Mouse (Mus musculus) midbrain, embryonic 11.5 days (tissue): ENCODE data around the gene Ttc7. TPM values are rescaled to one million over a fixed set of nuclear protein-coding genes. Genes with fewer than 3 reads are reported as not detected.

Source experiments
- ATAC-seq: fragments of 200-750 bp; cut with Nextera tagmentation; 2 replicates; pipeline ENCODE4 v1.8.0; 2017; ENCODE audit warnings: moderate TSS enrichment, moderate library complexity; ENCODE audit not compliant: low FRiP score
- DNase-seq: peaks from one replicate; pipeline ENCODE4 v3.0.0; 2015; ENCODE audit warnings: low spot score; ENCODE audit errors: missing footprints
- H3K27ac ChIP-seq: fragments of 300-500 bp; sonication (generic); 2 replicates; pipeline ENCODE4 v1.5.1; 2014; ENCODE audit warnings: low read depth, low read length
- H3K27me3 ChIP-seq: fragments of 300-500 bp; sonication (generic); 2 replicates; pipeline ENCODE4 v1.6.1; 2014; ENCODE audit warnings: mild to moderate bottlenecking, low read length, moderate library complexity, mixed read lengths; ENCODE audit not compliant: control insufficient read depth, insufficient read depth
- H3K36me3 ChIP-seq: fragments of 300-500 bp; sonication (generic); 2 replicates; pipeline ENCODE4 v1.6.1; 2014; ENCODE audit warnings: mild to moderate bottlenecking, low read length, moderate library complexity, mixed read lengths; ENCODE audit not compliant: control insufficient read depth, insufficient read depth
- H3K4me1 ChIP-seq: fragments of 300-500 bp; sonication (generic); 2 replicates; pipeline ENCODE4 v1.6.1; 2014; ENCODE audit warnings: low read length; ENCODE audit not compliant: control insufficient read depth, insufficient read depth
- H3K4me2 ChIP-seq: fragments of 300-500 bp; sonication (generic); 2 replicates; pipeline ENCODE4 v1.6.1; 2014; ENCODE audit warnings: mild to moderate bottlenecking, moderate library complexity
- H3K4me3 ChIP-seq: fragments of 300-500 bp; sonication (generic); 2 replicates; pipeline ENCODE4 v1.5.1; 2014; ENCODE audit warnings: low read depth, low read length
- H3K9ac ChIP-seq: fragments of 300-500 bp; sonication (generic); 2 replicates; pipeline ENCODE4 v1.6.1; 2014; ENCODE audit warnings: low read length
- H3K9me3 ChIP-seq: fragments of 300-500 bp; sonication (generic); 2 replicates; pipeline ENCODE4 v1.6.1; 2016; ENCODE audit warnings: low read length; ENCODE audit not compliant: control insufficient read depth
- WGBS: fragments of 180-500 bp; shearing (Covaris S2); extraction: QIAGEN DNeasy Blood & Tissue Kit; methylation state at CpG from one replicate; pipeline ENCODE4 v1.1.7; 2014; 5-methylcytosine and 5-hydroxymethylcytosine counted together
- polyA plus RNA-seq: library from polyadenylated mRNA; unstranded; fragments of >200 nt; fragmentation: Nextera tagmentation; extraction: Ambion mirVana; gene quantifications from 2 replicates; pipeline ENCODE4 v1.2.1, GENCODE M21; 2014

Gene Ttc7
- polyA plus RNA-seq, 1 experiment from 2014 or later: 3.0 TPM

DNA sequence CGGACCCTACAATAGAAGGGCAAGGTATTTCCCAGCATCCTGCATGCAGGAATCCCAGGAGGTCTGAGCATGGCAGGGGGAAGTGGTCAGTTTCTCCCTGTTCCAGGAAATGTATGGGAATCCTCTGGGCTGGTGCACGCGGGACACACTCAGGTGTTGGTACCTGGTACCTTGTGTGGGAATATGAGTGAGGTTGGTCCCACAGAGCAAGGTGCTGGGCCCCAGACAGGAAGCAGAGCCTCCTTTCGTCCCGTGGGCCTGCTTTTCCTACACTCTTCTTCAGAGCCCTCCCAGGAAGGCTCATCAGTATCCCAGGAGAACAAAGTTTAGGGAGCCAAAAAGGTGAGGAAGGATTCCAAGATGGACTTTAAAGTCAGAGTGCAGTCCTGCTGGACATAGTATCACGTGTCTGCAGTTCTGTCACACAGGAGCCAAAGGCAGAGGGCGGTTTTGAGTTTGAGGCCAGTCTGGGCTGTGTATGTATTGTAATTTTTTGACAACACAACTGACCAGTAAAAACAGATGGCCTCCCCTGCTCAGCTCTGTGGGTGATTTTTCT, 1.9 kb downstream of the Ttc7 start:
- DNase-seq: peak; percentile 82

DNA sequence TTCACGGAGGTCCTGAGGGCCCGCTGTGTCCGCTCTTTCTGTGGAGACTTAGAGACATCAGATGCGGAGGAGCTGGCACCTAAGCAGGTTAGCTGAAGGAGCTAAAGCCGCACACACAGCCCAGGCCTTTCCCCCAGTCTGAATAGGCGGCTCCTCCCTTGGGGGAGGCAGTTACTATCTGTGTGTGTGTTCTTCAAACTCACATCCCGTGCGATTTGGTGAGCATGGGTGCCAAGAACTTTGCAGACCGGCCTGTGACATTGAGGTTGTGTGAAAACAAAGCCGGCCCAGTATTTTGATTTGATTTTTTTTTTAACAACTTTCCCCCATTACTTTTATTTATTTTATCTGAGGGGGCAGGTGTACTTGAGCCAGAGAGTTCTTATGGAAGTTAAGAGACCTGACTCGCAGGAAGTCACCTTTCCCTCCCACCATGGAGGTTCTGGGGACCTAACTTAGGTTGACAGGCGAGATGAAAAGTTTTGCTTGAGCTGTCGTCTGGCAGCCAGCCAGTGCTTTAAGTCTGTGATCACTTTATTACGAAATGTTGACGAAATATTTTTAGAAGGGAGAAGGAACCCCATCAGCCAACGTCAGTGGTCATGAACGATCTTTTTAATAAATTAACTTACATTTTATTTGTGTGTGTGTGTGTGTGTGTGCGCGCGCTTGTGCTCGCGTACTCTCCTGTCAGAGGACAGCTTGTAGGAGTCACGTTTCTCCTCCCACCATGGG, 3.2 kb downstream of the Ttc7 start:
- H3K4me1 ChIP-seq: peaks cover 11% of the 10 kb centered on the region
- H3K36me3 ChIP-seq: no peaks in the 10 kb centered on the region
- H3K27me3 ChIP-seq: peaks cover 30% of the 10 kb centered on the region
- H3K4me3 ChIP-seq: no peak overlapping the region
- WGBS: 76% methylated on average over 23 of the region's 23 CpGs
- H3K9me3 ChIP-seq: no peaks in the 10 kb centered on the region
- no peak overlapping the region for H3K4me2 ChIP-seq
- ATAC-seq (no peak), DNase-seq (peak; percentile 81)
- no peak overlapping the region for H3K27ac ChIP-seq
- no peak overlapping the region for H3K9ac ChIP-seq

More for the DNA sequence above, 1.9 kb downstream of the Ttc7 start:
- Histone ChIP-seq H3K4me3 (no peak overlapping the region), H3K36me3 (no peaks in the 10 kb centered on the region), H3K9me3 (no peaks in the 10 kb centered on the region), H3K4me1 (peaks cover 11% of the 10 kb centered on the region), H3K9ac (no peak overlapping the region), H3K4me2 (no peak overlapping the region), H3K27ac (no peak overlapping the region), H3K27me3 (peaks cover 30% of the 10 kb centered on the region)
- 59% methylated on average over 7 of the region's 7 CpGs for WGBS
- ATAC-seq: no peak

DNA sequence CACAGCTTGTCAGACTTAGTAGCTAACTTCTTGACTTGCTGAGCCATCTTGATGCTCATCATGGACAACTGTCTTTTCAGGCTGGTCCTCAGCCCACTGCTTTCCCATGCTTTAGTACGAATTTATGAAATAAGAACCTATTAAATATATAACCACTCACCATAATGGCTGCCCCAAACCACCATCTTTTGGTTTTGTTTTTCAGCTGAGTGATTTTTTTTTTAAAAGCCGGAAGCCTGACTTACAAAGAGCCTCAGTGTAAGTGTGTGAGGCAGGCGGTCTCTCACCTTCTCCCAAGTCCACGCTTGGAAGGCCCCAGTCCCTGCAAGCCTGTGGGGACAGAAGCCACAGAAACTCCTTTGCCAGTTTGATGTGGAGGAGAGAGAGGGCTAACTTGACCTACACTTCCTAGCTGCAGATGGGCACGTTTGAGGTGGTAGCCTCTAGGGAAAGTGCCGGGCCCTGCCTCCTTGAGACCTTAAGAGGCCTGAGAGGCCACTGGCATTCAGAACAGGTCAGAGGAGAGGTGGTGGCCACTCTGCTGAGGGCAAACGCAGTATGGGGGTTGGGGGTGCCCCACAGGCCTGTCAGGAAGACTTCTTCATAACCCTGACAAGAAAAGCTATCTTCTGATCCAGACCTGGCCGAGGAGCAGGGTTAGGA, 3.9 kb downstream of the Ttc7 start:
- WGBS: 60% methylated on average over 8 of the region's 8 CpGs
- DNase-seq: peak; percentile 85
- no peaks in the 10 kb centered on the region for H3K9me3 ChIP-seq
- H3K36me3 ChIP-seq: no peaks in the 10 kb centered on the region
- peaks cover 28% of the 10 kb centered on the region for H3K27me3 ChIP-seq
- H3K4me3 ChIP-seq: no peak overlapping the region
- ATAC-seq: no peak
- H3K4me1 ChIP-seq: peaks cover 9% of the 10 kb centered on the region
- no peak overlapping the region for H3K27ac ChIP-seq
- no peak overlapping the region for H3K4me2 ChIP-seq
- H3K9ac ChIP-seq: no peak overlapping the region

DNA sequence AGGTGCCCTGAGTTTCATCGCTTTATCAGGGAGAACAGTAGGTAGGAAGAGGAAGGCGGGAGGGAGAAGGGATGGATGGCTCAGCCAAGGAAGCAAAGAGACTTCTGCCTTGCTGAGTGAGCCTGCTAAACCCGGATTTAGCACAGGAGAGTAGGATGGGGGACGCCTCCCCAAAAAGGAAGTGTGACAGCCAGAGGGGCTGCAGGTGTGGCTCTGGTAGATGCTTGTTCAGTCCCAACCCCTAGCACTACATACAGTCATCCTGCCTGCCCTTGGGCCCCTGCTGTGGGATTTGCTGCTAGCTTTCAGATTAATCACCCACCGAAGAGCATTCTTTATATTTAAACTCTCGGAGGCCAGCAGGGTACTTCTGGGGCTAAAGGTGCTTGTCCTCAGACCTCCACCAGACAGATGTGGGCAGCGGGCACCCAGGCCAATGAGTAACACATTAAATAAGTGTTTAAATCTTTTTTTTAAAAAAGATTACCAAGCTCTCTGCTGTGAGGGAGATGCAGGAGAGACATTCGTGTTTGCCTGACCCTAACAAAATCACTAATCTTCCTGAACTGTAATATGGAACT, 4.6 kb downstream of the Ttc7 start:
- DNase-seq (no peak), ATAC-seq (no peak)
- Histone ChIP-seq H3K4me3 (no peak overlapping the region), H3K9me3 (no peaks in the 10 kb centered on the region), H3K4me2 (no peak overlapping the region), H3K36me3 (no peaks in the 10 kb centered on the region), H3K27me3 (peaks cover 28% of the 10 kb centered on the region), H3K9ac (no peak overlapping the region), H3K27ac (no peak overlapping the region), H3K4me1 (peaks cover 6% of the 10 kb centered on the region)
- 30% methylated on average over 8 of the region's 8 CpGs for WGBS

DNA sequence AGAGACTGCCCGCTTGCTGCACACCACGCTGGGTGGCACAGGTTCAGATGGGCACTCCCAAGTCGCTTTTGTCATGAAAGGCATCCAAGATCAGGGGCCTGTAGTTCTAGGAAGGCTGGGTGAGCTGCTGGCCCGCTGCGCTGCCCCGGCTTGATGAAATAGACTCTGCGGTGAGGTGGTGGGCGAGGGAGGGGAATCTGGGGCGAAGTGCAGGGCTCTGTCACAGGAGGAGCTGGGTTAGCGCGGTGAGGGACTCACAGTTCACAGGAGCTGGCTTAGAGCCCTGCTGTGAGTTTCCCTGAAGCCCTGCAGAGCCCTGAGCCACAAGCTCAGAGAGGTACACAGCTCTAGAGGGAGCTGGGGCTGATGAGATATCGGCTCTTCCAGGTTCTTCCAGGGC, 5.4 kb downstream of the Ttc7 start:
- no peak for DNase-seq
- Histone ChIP-seq H3K36me3 (no peaks in the 10 kb centered on the region), H3K4me2 (no peak overlapping the region), H3K4me3 (no peak overlapping the region), H3K27me3 (peaks cover 27% of the 10 kb centered on the region), H3K9me3 (no peaks in the 10 kb centered on the region), H3K27ac (no peak overlapping the region), H3K9ac (no peak overlapping the region), H3K4me1 (peaks cover 6% of the 10 kb centered on the region)
- 13% methylated on average over 12 of the region's 12 CpGs for WGBS
- ATAC-seq: no peak

DNA sequence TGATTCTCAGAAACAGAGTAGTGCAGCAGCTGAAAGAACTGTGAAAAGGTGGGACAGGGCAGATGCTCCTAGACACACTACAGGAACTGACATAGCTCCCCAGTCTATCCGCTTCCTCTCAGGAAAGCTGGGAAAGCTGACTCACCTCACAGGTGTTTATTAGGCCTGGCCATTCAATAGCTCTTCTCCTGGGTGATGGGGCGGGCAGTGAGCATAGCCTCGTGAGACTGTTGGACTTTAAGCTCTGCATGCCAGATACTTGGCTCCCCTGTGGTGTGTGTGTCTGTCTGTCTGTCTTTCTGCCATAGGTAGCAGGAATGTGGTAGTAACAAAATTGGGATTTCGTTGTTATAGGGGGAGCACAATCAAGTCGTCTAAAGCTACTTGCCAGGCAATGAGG, 6.7 kb downstream of the Ttc7 start:
- no peak overlapping the region for H3K9ac ChIP-seq
- 78% methylated on average over 5 of the region's 5 CpGs for WGBS
- H3K4me1 ChIP-seq: no peaks in the 10 kb centered on the region
- no peak overlapping the region for H3K4me2 ChIP-seq
- DNase-seq: no peak
- ATAC-seq: no peak
- H3K27me3 ChIP-seq: peaks cover 15% of the 10 kb centered on the region
- H3K27ac ChIP-seq: no peak overlapping the region
- H3K9me3 ChIP-seq: no peaks in the 10 kb centered on the region
- H3K36me3 ChIP-seq: no peaks in the 10 kb centered on the region
- no peak overlapping the region for H3K4me3 ChIP-seq

DNA sequence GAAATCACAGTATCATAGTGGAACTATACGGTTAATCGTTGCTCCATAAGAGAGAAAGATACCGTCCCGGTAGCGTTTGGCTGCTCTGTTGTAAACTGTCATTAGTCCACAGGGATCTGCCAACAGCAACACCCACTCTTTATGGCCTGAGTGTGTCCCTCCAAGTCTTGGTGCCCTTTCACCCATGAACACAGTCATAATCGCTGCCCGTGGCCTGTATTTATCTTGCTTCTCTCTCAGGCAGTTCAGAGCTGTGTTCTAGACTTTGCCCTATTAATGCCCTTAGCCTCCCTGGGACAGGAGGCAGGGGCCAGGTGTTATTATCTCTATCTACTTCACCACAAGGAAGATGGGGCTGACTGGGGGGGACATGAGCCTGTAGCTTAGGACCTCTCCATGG, 8.4 kb downstream of the Ttc7 start:
- WGBS: 95% methylated on average over 7 of the region's 7 CpGs
- no peak for ATAC-seq

DNA sequence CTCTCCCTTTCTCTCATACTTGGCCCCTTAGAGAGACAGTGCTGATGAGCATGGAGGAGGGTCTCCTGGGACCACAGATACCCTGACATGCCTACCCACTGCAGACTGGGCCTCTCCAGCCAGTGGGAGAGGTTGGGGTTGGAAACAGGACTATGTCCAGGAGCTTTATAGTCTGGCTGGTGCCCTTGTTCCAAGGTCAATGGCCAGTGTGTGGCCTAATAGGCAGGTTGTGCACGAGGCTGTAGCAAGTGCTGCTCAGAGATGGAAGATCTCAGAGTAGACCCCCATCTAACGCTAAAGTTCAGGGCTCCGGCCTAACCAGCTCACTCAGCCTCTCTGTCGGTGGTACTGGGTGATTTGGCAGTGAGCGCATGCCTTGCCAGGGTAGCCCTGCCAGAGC, 9.1 kb downstream of the Ttc7 start:
- no peak overlapping the region for H3K4me3 ChIP-seq
- no peaks in the 10 kb centered on the region for H3K4me1 ChIP-seq
- no peak overlapping the region for H3K9ac ChIP-seq
- H3K4me2 ChIP-seq: no peak overlapping the region
- no peaks in the 10 kb centered on the region for H3K9me3 ChIP-seq
- WGBS: 88% methylated on average over 5 of the region's 5 CpGs
- no peak for ATAC-seq
- no peaks in the 10 kb centered on the region for H3K36me3 ChIP-seq
- H3K27ac ChIP-seq: no peak overlapping the region
- H3K27me3 ChIP-seq: no peaks in the 10 kb centered on the region
- DNase-seq: no peak

More for the DNA sequence above, 8.4 kb downstream of the Ttc7 start:
- Histone ChIP-seq H3K27ac (no peak overlapping the region), H3K27me3 (0 out of 2 replicates have a peak, but pooled peaks cover 2% of the 10 kb centered on the region), H3K4me3 (no peak overlapping the region), H3K9me3 (no peaks in the 10 kb centered on the region), H3K36me3 (no peaks in the 10 kb centered on the region), H3K4me2 (no peak overlapping the region), H3K9ac (no peak overlapping the region), H3K4me1 (no peaks in the 10 kb centered on the region)
- DNase-seq: no peak

DNA sequence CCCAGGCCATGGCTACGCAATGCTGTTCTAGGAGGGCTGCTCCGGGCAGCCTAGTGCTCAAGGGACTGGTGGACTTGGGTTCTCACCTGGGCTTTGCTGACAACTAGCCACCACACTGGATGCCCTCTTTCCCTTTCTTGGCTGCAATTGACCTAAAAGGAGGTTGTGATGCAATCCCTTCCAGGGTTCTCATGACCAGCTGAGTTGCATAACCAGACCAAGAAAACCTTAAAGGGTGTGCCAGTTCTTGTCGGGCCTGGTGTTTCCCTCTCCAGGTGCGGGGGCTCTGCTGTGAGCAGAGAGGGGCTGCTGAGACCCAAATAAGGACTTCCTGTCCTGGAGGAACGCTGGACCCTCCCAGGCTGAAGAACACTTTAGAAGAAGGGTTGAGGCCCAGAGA, 10.4 kb downstream of the Ttc7 start:
- no peak overlapping the region for H3K27ac ChIP-seq
- H3K9me3 ChIP-seq: no peaks in the 10 kb centered on the region
- no peaks in the 10 kb centered on the region for H3K27me3 ChIP-seq
- DNase-seq (no peak), ATAC-seq (no peak)
- no peaks in the 10 kb centered on the region for H3K36me3 ChIP-seq
- H3K4me3 ChIP-seq: no peak overlapping the region
- 90% methylated on average over 5 of the region's 5 CpGs for WGBS
- H3K9ac ChIP-seq: no peak overlapping the region
- no peaks in the 10 kb centered on the region for H3K4me1 ChIP-seq
- H3K4me2 ChIP-seq: no peak overlapping the region
